14 mouse cellular contexts compared by ENCODE assay signal in the genomic region with DNA sequence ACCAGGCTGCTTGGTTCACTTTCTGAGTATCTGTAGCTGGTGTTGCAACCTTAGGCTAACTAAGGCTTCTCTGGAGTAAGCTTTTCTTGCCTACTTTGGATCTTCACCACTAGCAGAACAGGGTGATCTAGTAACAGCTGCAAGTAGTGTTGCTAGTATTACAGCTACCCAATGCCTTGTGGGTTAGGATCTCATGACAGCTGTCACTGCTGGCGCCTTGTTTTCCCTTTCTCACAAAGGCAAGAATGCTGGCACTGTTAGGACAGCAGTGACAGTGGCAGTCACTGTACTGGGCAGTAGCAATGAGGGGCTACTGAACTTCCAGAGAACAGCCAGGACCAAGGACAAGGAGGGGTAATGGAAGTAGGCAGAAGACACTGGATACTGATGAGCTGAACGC.
"Had no signal": no experiment of that assay in that cellular context is flagged by ENCODE, and none has a peak within 500 bp of the region (broad histone marks: within the 10 kb centered on the region; RNA-seq: fewer than 3 reads in every experiment).

No protein-coding gene starts in this region.

- H3K4me2 ChIP-seq: lung, embryonic 14.5 days; midbrain, embryonic 12.5 days; neural tube, embryonic 12.5 days had no signal

- H3K9ac ChIP-seq: lung, embryonic 14.5 days; midbrain, embryonic 12.5 days; neural tube, embryonic 12.5 days had no signal

- H3K4me3 ChIP-seq: midbrain, embryonic 10.5 days; midbrain, embryonic 12.5 days; neural tube, embryonic 12.5 days had no signal

- DNase-seq: lung, adult 18-20 months; lung, embryonic 14.5 days; lung, postnatal 10 days; lung, postnatal 4 days; midbrain, embryonic 14.5 days; right cerebral cortex, postnatal 14 days; spleen, adult 18-20 months; thymus, adult 18-20 months; thymus, postnatal 14 days; thymus, postnatal 36 days had no signal

- H3K4me1 ChIP-seq: midbrain, embryonic 10.5 days; midbrain, embryonic 12.5 days; neural tube, embryonic 12.5 days had no signal

- H3K9me3 ChIP-seq: midbrain, embryonic 10.5 days; midbrain, embryonic 12.5 days; neural tube, embryonic 12.5 days had no signal

- ATAC-seq: midbrain, embryonic 16.5 days had no signal

- H3K27me3 ChIP-seq: midbrain, embryonic 12.5 days; neural tube, embryonic 12.5 days had no signal

- H3K27ac ChIP-seq: midbrain, embryonic 10.5 days; midbrain, embryonic 12.5 days; neural tube, embryonic 12.5 days had no signal

- H3K36me3 ChIP-seq: midbrain, embryonic 12.5 days; neural tube, embryonic 12.5 days had no signal
